Mouse (Mus musculus): ENCODE measurements around the gene Nipal3. TPM values are rescaled to one million over a fixed set of nuclear protein-coding genes. Genes with fewer than 3 reads are reported as not detected.
A peak's percentile ranks its signal among the peaks of the same experiment; 100 is the strongest.

Gene Nipal3
- polyA plus RNA-seq, 1 experiment = 0.91 TPM

DNA sequence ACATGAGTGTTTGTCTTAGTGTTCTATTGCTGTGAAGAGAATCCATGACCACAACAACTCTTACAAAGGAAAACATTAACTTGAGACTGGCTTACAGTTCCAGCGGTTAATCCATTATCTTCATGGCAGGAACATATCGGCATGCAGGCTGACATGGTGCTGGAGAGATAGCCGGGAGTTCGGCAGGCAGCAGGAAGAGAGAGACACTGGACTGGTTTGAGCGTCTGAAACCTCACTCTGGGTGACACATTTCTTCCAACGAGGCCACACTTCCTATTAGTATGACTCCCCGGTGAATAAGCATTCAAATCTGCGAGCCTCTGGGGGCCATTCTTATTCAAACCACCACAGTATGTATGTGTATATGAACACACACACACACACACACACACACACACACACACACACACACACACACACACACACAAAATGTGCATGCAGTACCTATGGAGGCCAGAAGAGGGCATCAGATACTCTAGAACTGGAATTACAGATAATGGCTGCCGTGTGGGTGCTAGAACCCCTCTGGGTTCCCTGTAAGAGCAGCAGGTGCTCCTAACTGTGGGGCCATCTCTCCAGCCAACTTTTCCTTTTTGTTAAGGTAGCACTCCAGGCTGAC is 54.8 kb downstream of the Nipal3 start:
- TF ChIP-seq MYOG (IDR thresholded peaks at IDR 0.05; ENCODE audit: control insufficient read depth, extremely low read depth, insufficient read length) (no peak), MAX (IDR thresholded peaks at IDR 0.05) (no peak), USF1 (IDR thresholded peaks at IDR 0.05; ENCODE audit: low read depth) (no peak), CEBPB (IDR thresholded peaks at IDR 0.05; ENCODE audit: low read depth) (no peak), MYOD1 (IDR thresholded peaks at IDR 0.05; ENCODE audit: control insufficient read depth, insufficient read length, low read depth) (no peak), FOSL1 (IDR thresholded peaks at IDR 0.05; ENCODE audit: insufficient read depth, low read length, poor library complexity, severe bottlenecking) (no peak), CTCF (IDR thresholded peaks at IDR 0.05; ENCODE audit: control insufficient read depth, insufficient read depth, insufficient read length) (no peak)
- H3K4me3 ChIP-seq (ENCODE audit: insufficient read depth, poor library complexity, severe bottlenecking) = no peak overlapping the region
- H3K79me2 ChIP-seq (ENCODE audit: control insufficient read depth, insufficient read depth) = no peaks in the 10 kb centered on the region
- H3K79me3 ChIP-seq (ENCODE audit: low read depth) = no peaks in the 10 kb centered on the region
- H3ac ChIP-seq (ENCODE audit: control insufficient read depth, insufficient read length, low read depth) = no peak overlapping the region
- H3K36me3 ChIP-seq (ENCODE audit: control insufficient read depth, insufficient read depth) = no peaks in the 10 kb centered on the region
- H3K27me3 ChIP-seq (ENCODE audit: control insufficient read depth, insufficient read depth, insufficient read length) = no peaks in the 10 kb centered on the region

DNA sequence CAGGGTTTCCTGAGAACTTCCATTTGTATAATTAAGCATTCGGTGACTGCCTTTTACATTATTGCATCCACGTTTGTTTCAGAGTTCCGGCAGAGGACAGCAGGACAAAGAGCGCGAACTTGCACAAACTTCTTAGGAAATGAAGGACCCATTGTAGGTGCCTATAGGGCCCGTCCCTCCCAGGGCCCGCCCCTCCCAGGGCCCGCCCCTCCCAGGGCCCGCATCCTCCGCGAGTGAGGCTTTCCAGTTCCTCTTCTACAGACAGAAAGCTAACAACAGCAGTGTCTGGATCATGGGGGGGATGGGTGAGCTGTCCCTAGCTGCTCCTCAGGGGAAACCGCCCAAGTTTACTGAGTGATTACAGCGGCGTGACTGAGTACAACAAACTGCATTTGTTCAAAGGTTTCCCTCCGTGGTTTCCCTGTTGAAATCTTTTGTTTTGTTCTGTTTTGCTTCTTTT is 55.6 kb downstream of the Nipal3 start:
- Histone ChIP-seq H3K79me2 (ENCODE audit: control insufficient read depth, insufficient read depth) (no peaks in the 10 kb centered on the region), H3K4me3 (ENCODE audit: insufficient read depth, poor library complexity, severe bottlenecking) (no peak overlapping the region)
- TF ChIP-seq USF1 (IDR thresholded peaks at IDR 0.05; ENCODE audit: low read depth) (no peak), MAX (IDR thresholded peaks at IDR 0.05) (no peak), FOSL1 (IDR thresholded peaks at IDR 0.05; ENCODE audit: insufficient read depth, low read length, poor library complexity, severe bottlenecking) (no peak), MYOD1 (IDR thresholded peaks at IDR 0.05; ENCODE audit: control insufficient read depth, insufficient read length, low read depth) (no peak), CEBPB (IDR thresholded peaks at IDR 0.05; ENCODE audit: low read depth) (no peak), MYOG (IDR thresholded peaks at IDR 0.05; ENCODE audit: control insufficient read depth, extremely low read depth, insufficient read length) (no peak), CTCF (IDR thresholded peaks at IDR 0.05; ENCODE audit: control insufficient read depth, insufficient read depth, insufficient read length) (no peak)

DNA sequence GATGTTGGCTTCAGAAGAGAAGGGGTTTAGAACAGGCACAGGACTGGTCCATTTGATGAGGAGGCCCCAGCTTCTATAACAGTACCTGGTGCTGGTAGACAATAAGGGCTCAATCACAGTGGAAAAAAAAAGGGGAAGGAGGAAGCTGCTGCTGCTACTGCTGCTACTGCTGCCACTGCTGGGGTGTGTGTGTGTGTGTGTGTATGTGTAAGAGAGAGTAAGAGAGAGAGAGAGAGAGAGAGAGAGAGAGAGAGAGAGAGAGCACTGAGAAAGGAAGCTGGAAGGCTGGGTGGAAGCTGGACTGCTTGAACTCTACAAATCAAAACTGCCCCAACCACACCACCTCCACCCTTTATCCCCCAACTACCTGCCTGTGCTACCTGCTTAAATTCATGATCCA is 56.9 kb downstream of the Nipal3 start:
- no peak for TF ChIP-seq CTCF (IDR thresholded peaks at IDR 0.05; ENCODE audit: control insufficient read depth, insufficient read depth, insufficient read length)
- TF ChIP-seq CEBPB (IDR thresholded peaks at IDR 0.05; ENCODE audit: low read depth) = no peak
- TF ChIP-seq MAX (IDR thresholded peaks at IDR 0.05) = no peak
- TF ChIP-seq MYOG (IDR thresholded peaks at IDR 0.05; ENCODE audit: control insufficient read depth, extremely low read depth, insufficient read length) = no peak
- no peak for TF ChIP-seq USF1 (IDR thresholded peaks at IDR 0.05; ENCODE audit: low read depth)
- no peak for TF ChIP-seq FOSL1 (IDR thresholded peaks at IDR 0.05; ENCODE audit: insufficient read depth, low read length, poor library complexity, severe bottlenecking)
- no peak for TF ChIP-seq MYOD1 (IDR thresholded peaks at IDR 0.05; ENCODE audit: control insufficient read depth, insufficient read length, low read depth)
- H3K27me3 ChIP-seq (ENCODE audit: control insufficient read depth, insufficient read depth, insufficient read length) = no peaks in the 10 kb centered on the region
- H3ac ChIP-seq (ENCODE audit: control insufficient read depth, insufficient read length, low read depth) = no peak overlapping the region
- H3K4me3 ChIP-seq (ENCODE audit: insufficient read depth, poor library complexity, severe bottlenecking) = no peak overlapping the region
- H3K79me3 ChIP-seq (ENCODE audit: low read depth) = no peaks in the 10 kb centered on the region
- no peaks in the 10 kb centered on the region for H3K36me3 ChIP-seq (ENCODE audit: control insufficient read depth, insufficient read depth)
- H3K79me2 ChIP-seq (ENCODE audit: control insufficient read depth, insufficient read depth) = no peaks in the 10 kb centered on the region

More for the DNA sequence above, 55.6 kb downstream of the Nipal3 start:
- Histone ChIP-seq H3K36me3 (ENCODE audit: control insufficient read depth, insufficient read depth) (no peaks in the 10 kb centered on the region), H3K79me3 (ENCODE audit: low read depth) (no peaks in the 10 kb centered on the region), H3ac (ENCODE audit: control insufficient read depth, insufficient read length, low read depth) (no peak overlapping the region), H3K27me3 (ENCODE audit: control insufficient read depth, insufficient read depth, insufficient read length) (no peaks in the 10 kb centered on the region)

DNA sequence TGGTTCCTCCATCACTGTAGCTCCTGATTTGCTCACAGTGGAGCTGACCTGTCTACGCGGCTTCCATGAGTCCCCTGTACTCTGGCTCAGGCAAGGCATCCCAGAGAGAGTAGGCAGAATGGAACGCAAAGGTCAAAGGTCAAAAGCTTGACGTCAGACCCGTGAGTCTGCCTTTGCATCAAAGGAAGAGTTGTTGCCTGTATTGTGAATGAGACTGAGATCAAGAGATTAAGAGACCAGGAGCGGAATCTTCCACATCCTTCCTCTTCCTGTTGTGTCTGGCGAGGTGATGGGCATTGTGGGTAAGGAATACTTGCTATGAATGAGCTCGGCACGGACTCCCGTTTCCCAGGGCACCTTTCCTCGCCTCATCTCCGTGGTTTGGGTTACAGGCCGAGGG is 58.5 kb downstream of the Nipal3 start:
- H3K79me2 ChIP-seq (ENCODE audit: control insufficient read depth, insufficient read depth) = no peaks in the 10 kb centered on the region
- no peaks in the 10 kb centered on the region for H3K27me3 ChIP-seq (ENCODE audit: control insufficient read depth, insufficient read depth, insufficient read length)
- no peak overlapping the region for H3ac ChIP-seq (ENCODE audit: control insufficient read depth, insufficient read length, low read depth)
- no peak overlapping the region for H3K4me3 ChIP-seq (ENCODE audit: insufficient read depth, poor library complexity, severe bottlenecking)
- no peaks in the 10 kb centered on the region for H3K79me3 ChIP-seq (ENCODE audit: low read depth)
- TF ChIP-seq MYOG (IDR thresholded peaks at IDR 0.05; ENCODE audit: control insufficient read depth, extremely low read depth, insufficient read length) = no peak
- no peak for TF ChIP-seq MAX (IDR thresholded peaks at IDR 0.05)
- no peak for TF ChIP-seq MYOD1 (IDR thresholded peaks at IDR 0.05; ENCODE audit: control insufficient read depth, insufficient read length, low read depth)
- TF ChIP-seq CEBPB (IDR thresholded peaks at IDR 0.05; ENCODE audit: low read depth) = no peak
- TF ChIP-seq USF1 (IDR thresholded peaks at IDR 0.05; ENCODE audit: low read depth) = no peak
- TF ChIP-seq CTCF (IDR thresholded peaks at IDR 0.05; ENCODE audit: control insufficient read depth, insufficient read depth, insufficient read length) = no peak
- TF ChIP-seq FOSL1 (IDR thresholded peaks at IDR 0.05; ENCODE audit: insufficient read depth, low read length, poor library complexity, severe bottlenecking) = no peak
- H3K36me3 ChIP-seq (ENCODE audit: control insufficient read depth, insufficient read depth) = no peaks in the 10 kb centered on the region

DNA sequence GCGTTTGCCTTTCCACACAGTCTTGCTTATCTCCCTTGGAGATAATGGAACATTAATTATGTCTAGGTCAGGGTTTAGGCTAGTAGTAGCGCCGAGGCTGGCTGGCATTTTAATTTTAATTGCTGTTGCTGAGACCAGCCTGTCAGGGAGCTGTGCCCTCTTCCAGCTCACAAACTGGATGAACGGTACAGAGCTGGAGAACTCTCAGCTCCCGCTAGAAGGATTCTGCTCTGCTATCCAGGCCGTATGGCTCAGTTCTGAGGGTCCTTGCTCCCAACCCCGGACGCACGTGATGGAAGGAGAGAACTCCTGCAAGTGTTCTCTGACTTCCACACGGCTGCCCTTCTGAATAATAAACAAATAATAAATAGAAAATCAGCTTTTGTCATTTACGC is 60.4 kb downstream of the Nipal3 start:
- no peak for TF ChIP-seq MYOD1 (IDR thresholded peaks at IDR 0.05; ENCODE audit: control insufficient read depth, insufficient read length, low read depth)
- TF ChIP-seq MAX (IDR thresholded peaks at IDR 0.05) = no peak
- no peak for TF ChIP-seq MYOG (IDR thresholded peaks at IDR 0.05; ENCODE audit: control insufficient read depth, extremely low read depth, insufficient read length)
- TF ChIP-seq FOSL1 (IDR thresholded peaks at IDR 0.05; ENCODE audit: insufficient read depth, low read length, poor library complexity, severe bottlenecking) = no peak
- no peak for TF ChIP-seq CTCF (IDR thresholded peaks at IDR 0.05; ENCODE audit: control insufficient read depth, insufficient read depth, insufficient read length)
- no peak for TF ChIP-seq USF1 (IDR thresholded peaks at IDR 0.05; ENCODE audit: low read depth)
- no peak for TF ChIP-seq CEBPB (IDR thresholded peaks at IDR 0.05; ENCODE audit: low read depth)
- no peaks in the 10 kb centered on the region for H3K79me3 ChIP-seq (ENCODE audit: low read depth)
- H3K36me3 ChIP-seq (ENCODE audit: control insufficient read depth, insufficient read depth) = no peaks in the 10 kb centered on the region
- H3K27me3 ChIP-seq (ENCODE audit: control insufficient read depth, insufficient read depth, insufficient read length) = no peaks in the 10 kb centered on the region
- H3K79me2 ChIP-seq (ENCODE audit: control insufficient read depth, insufficient read depth) = no peaks in the 10 kb centered on the region
- no peak overlapping the region for H3K4me3 ChIP-seq (ENCODE audit: insufficient read depth, poor library complexity, severe bottlenecking)
- H3ac ChIP-seq (ENCODE audit: control insufficient read depth, insufficient read length, low read depth) = peak overlapping the region; percentile 37
